Mouse (Mus musculus): ENCODE measurements around the gene Dqx1.

Gene Dqx1

GRCm38 (mm10) chr6:83033249-83034185 lies 24.1 kb upstream of the Dqx1 start, which contains the start of the genes Dok1 and Loxl3:
Dok1 (minus strand) TSS chr6:83033471.
Loxl3 (plus strand) TSS chr6:83034173.
- no peak for DNase-seq (ENCODE audit: low spot score in 2 of 2)

- DNase-seq (ENCODE audit: low spot score in 2 of 2), result no peak
Observed at GRCm38 (mm10) chr6:83034463-83035055, 23.1 kb upstream of the Dqx1 start.

- no peak for DNase-seq (ENCODE audit: low spot score in 2 of 2)
Observed at GRCm38 (mm10) chr6:83037188-83037587, 20.5 kb upstream of the Dqx1 start.

DNA sequence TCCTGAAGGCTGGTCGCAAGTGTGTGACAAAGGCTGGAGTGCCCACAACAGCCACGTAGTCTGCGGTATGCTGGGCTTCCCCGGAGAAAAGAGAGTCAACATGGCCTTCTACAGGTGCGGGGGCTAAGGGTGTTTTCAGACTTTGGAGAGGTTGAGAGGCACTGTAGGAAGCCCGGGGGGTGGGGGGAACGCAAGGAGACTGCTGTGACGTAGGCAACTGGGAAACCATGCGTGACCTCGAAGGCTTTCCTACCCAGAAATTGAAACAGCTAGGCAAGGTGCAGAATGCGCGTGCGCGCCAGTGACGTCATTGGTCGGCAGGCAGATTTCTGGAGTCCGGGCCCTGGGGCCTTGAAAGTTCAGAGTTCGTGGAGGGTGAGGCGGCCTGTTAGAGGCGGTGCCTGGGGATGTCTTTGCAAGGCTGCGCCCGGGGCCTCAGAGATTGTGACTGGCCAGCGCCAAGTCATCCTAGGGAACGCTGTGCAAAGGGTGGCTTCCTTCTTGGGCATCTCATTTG lies 19.1 kb upstream of the Dqx1 start:
- peak; percentile 85 to 90 for DNase-seq (ENCODE audit: low spot score in 2 of 2)

GRCm38 (mm10) chr6:83040601-83041000 lies 17.0 kb upstream of the Dqx1 start:
- DNase-seq (ENCODE audit: low spot score in 2 of 2), result no peak

- no peak for DNase-seq (ENCODE audit: low spot score in 2 of 2)
Observed at GRCm38 (mm10) chr6:83043561-83043960, 14.1 kb upstream of the Dqx1 start.

- DNase-seq (ENCODE audit: low spot score in 2 of 2), result no peak
Observed at GRCm38 (mm10) chr6:83043993-83044392, 13.7 kb upstream of the Dqx1 start.

GRCm38 (mm10) chr6:83044742-83045141 lies 12.9 kb upstream of the Dqx1 start:
- no peak for DNase-seq (ENCODE audit: low spot score in 2 of 2)

- DNase-seq (ENCODE audit: low spot score in 2 of 2), result no peak
Observed at GRCm38 (mm10) chr6:83049367-83049766, 8.3 kb upstream of the Dqx1 start.

- DNase-seq (ENCODE audit: low spot score in 2 of 2), result peak; percentile 35 to 48
Observed at GRCm38 (mm10) chr6:83053136-83053960, 4.3 kb upstream of the Dqx1 start.

- DNase-seq (ENCODE audit: low spot score in 2 of 2), result peak; percentile 97 to 98
Observed at GRCm38 (mm10) chr6:83054074-83054851, 3.4 kb upstream of the Dqx1 start, which contains the start of gene Aup1. Aup1 (plus strand) TSS chr6:83054521.

GRCm38 (mm10) chr6:83054871-83055431 lies 2.7 kb upstream of the Dqx1 start, which contains the start of gene Htra2:
Htra2 (minus strand) TSS chr6:83055273.
- peak in 1 of 2 experiments; percentile 26 for DNase-seq (ENCODE audit: low spot score in 2 of 2)

- no peak for DNase-seq (ENCODE audit: low spot score in 2 of 2)
Observed at GRCm38 (mm10) chr6:83058725-83059124, 1.1 kb downstream of the Dqx1 start.

- no peak for DNase-seq (ENCODE audit: low spot score in 2 of 2)
Observed at GRCm38 (mm10) chr6:83065995-83066394, 8.4 kb downstream of the Dqx1 start.

DNA sequence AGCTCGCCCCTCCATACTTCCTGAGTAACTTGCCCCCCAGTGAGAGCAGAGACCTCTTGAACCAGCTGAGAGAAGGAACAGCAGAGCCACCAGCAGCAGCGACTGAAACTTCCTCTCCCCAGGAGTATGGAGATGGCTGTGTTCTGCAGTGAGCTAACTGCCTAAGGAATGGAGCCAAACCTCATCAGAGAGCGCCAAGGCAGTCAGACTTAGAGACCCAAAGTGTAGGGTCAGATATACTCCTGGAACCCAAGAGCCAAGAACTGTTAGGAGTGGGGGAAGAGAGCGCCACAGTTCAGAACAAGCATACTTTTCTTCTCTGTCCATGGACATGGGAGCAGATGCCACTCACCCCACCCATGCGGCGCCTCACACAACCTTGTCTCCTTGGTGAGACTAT lies 8.8 kb downstream of the Dqx1 start:
- no peak for DNase-seq (ENCODE audit: low spot score in 2 of 2)

DNA sequence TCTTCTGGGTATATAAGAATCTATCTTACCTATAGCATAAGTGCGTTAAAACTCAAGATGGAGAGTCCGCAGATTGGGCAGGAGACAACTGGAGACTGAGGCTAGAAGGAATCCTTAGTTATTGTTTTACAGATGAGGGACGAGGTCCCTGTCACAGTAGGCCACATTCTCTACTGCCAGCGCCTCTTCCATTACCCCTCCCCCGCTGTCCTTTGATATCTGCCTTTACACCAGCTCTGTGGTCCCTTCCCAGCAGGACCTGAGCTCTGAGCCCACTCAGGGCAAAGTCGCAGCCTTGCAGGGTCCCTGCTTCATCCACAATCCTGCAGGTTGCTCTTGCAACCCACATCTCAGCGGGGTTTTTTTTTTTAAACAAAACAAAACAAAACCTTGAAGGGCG lies 10.6 kb downstream of the Dqx1 start:
- no peak for DNase-seq (ENCODE audit: low spot score in 2 of 2)

DNA sequence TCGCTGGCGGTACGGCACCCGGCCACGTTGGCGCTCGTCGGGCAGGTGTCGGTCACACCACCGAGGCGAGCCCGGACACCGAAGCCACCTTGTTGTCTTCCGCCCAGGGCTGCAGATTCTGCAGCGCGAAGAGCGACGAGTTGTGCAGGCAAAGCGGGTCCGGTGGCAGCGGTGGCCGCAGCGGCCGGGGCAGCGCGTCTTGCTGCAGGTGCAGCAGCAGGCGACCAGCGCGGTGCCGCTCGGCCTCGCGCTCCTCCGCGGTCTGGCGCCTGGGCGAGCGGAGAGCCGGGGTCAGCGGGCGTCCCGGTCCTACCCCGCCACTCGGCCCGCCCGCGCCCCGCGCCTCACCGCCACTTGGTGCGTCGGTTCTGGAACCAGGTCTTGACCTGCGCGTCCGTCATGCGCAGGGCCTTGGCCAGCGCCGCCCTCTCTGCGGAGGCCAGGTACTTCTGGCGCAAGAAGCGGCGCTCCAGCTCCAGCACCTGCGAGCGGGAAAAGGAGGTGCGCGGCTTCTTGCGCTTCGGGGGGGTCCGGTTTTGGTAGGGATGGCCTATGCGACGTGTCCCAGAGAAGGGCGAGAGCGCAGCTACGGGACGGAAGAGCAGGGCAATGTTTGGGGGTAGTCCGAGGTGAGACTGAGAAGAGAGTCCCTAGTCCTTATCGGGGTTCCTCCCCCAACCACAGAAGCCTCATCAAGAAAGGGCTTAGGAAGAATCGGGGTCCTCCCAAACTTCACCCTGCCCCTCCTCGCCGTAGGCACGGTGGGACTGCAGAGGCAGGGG lies 11.3 kb downstream of the Dqx1 start:
- DNase-seq (ENCODE audit: low spot score in 2 of 2), result no peak

DNA sequence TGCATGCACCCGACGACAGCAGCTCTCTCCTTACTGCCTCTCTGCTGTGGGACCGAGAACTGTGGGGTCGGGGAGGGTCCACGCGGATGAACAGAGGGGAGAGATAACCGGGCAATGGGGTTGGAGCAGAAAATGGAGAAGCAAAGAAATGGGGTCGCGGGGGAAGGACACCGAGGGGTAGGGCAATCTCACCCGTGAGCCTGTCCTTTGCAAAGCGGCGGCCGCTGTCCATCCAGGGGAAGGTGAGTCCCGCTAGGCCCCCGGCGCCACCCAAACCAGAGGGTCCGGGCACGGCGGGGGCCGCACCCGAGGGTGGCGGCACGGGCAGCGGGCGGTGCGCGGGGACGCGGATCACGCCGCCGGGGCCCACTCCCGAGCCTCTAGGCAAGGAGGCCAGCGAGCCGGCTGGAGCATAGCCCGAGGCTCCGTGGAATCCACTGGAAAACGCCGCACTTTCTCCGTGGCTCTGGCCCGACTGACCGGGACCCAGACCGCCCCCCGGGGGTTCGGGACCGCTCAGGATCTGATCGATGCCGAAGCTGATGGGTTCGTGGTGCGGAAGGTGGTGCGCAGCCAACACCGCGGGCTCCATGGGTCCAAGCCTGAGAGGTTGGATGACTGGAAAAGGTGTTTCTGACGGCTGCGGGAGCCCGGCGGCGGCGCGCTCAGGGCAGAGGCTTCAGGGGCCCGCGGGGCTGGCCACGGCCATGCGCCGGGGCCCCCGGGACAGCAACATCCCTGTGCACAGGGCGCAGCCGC lies 12.0 kb downstream of the Dqx1 start:
- DNase-seq (ENCODE audit: low spot score in 2 of 2), result no peak

- no peak for DNase-seq (ENCODE audit: low spot score in 2 of 2)
Observed at GRCm38 (mm10) chr6:83070247-83070310, 12.4 kb downstream of the Dqx1 start, which contains the start of gene Tlx2. Tlx2 (minus strand) TSS chr6:83070293.

Data from frontal cortex, postnatal 36 days (tissue).